Mouse (Mus musculus) E14TG2a.4 (cell line): ENCODE measurements around the gene Mcmbp.

ENCODE experiments used
- CTCF ChIP-seq: conservative IDR thresholded peaks from 2 replicates; pipeline ENCODE4 v1.5.1; 2014; ENCODE audit warnings: low read length
- NANOG ChIP-seq: IDR thresholded peaks from 2 replicates; pipeline ENCODE4 v1.6.1; 2014; ENCODE audit warnings: borderline replicate concordance, low read length, mixed read lengths

DNA sequence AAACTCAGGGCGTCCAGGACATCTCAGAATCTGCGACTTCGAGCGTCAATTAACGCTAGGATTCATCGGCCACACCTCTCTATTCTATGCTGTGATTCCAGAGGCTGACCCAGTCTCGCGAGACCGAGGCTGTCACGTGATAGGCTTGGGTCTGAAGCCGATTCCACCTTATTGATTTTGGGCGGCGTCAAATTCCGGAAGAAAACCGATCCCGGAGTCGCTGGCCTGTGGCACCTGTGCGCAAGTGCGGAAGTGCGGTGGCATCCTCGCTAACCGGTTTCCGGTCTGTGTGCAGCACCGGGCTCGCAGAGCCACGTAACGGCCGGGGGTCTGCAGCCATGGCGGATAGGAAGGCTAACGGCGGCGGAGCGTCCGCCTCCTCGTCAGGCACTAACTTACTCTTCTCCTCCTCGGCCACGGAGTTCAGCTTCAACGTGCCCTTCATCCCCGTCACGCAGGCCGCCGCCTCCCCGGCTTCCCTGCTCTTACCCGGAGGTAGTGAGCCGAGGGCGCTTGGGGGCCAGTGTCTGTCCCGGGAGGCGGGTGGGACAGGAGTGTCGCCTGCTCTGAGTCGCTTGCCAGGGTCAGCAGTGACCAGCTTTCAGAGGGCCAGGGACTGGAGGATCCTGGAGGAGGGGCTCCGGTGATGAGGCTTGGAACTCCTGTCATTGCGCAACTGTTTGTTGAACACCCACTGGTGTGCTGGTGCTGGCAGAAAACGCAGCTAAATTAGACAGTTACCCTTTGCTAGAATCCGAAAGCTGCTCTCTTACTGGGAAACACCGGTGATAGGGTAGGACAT lies 4.6 kb upstream of the Mcmbp start, which contains the start of gene Sec23ip:
- TF ChIP-seq CTCF (no peak), NANOG (no peak)
